Mouse (Mus musculus) liver, embryonic 16.5 days (tissue): ENCODE data around the gene Taco1. TPM values are rescaled to one million over a fixed set of nuclear protein-coding genes. Genes with fewer than 3 reads are reported as not detected.

Experiments
- ATAC-seq: fragments of 200-750 bp; cut with Nextera tagmentation; 2 replicates; pipeline ENCODE4 v1.8.0; 2017; ENCODE audit warnings: low read depth, mild to moderate bottlenecking, moderate number of reproducible peaks, moderate library complexity
- H3K27ac ChIP-seq: fragments of 300-500 bp; sonication (generic); 2 replicates; pipeline ENCODE4 v1.5.1; 2014; ENCODE audit warnings: mild to moderate bottlenecking, low read length
- H3K27me3 ChIP-seq: fragments of 300-500 bp; sonication (generic); 2 replicates; pipeline ENCODE4 v1.6.1; 2014; ENCODE audit warnings: low read depth, low read length, mixed read lengths; ENCODE audit not compliant: control insufficient read depth, insufficient read depth
- H3K36me3 ChIP-seq: fragments of 300-500 bp; sonication (generic); 2 replicates; pipeline ENCODE4 v1.6.1; 2014; ENCODE audit warnings: mild to moderate bottlenecking; ENCODE audit not compliant: control insufficient read depth, insufficient read depth
- H3K4me1 ChIP-seq: fragments of 300-500 bp; sonication (generic); 2 replicates; pipeline ENCODE4 v1.6.1; 2014; ENCODE audit warnings: low read depth, low read length, mixed read lengths; ENCODE audit not compliant: control insufficient read depth
- H3K4me2 ChIP-seq: fragments of 300-500 bp; sonication (generic); 2 replicates; pipeline ENCODE4 v1.6.1; 2014; ENCODE audit warnings: low read depth, low read length, mixed read lengths
- H3K4me3 ChIP-seq: fragments of 300-500 bp; sonication (generic); 2 replicates; pipeline ENCODE4 v1.5.1; 2014; ENCODE audit warnings: low read depth, mild to moderate bottlenecking, low read length
- H3K9ac ChIP-seq: fragments of 300-500 bp; sonication (generic); 2 replicates; pipeline ENCODE4 v1.6.1; 2014; ENCODE audit warnings: low read depth, low read length
- H3K9me3 ChIP-seq: fragments of 300-500 bp; sonication (generic); replicated peaks from 2 replicates; pipeline ENCODE4 v1.6.1; 2016; ENCODE audit warnings: low read length; ENCODE audit not compliant: control insufficient read depth
- WGBS: fragments of 180-500 bp; shearing (Covaris S2); extraction: QIAGEN DNeasy Blood & Tissue Kit; methylation state at CpG from one replicate; pipeline ENCODE4 v1.1.7; 2014; ENCODE audit not compliant: insufficient replicate concordance; 5-methylcytosine and 5-hydroxymethylcytosine counted together
- polyA plus RNA-seq: library from polyadenylated mRNA; unstranded; fragments of >200 nt; fragmentation: Nextera tagmentation; extraction: Ambion mirVana; gene quantifications from 2 replicates; pipeline ENCODE4 v1.2.1, GENCODE M21; 2015

The Taco1 gene
- polyA plus RNA-seq, 1 experiment from 2014 or later = 5.6 TPM

DNA sequence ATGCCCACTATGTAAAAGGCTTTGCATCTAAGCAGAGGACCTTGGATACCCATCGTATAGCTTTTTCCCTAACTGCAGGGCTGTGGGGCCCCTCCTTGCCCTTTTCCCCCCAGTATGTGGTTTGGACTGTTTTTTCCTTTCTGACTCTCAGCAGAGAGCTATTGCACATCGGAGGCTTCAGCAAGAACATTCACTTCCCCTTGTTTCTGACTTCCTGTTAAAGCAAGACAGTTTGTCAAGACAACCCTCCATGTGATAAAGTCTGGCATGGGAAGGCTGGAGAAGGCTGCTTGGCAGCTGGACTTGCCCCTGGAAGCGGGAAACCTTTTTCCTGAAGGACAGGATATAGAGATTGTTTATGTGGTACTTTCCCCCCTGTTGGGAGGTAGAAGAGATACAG lies 56.9 kb downstream of the Taco1 start:
- H3K4me3 ChIP-seq = no peak overlapping the region
- H3K27ac ChIP-seq = no peak overlapping the region
- H3K9ac ChIP-seq = no peak overlapping the region
- ATAC-seq = peak; percentile 41; the same call in 1 of the 2 replicates
- no peak overlapping the region for H3K4me2 ChIP-seq
- 13% methylated on average over 3 of the region's 3 CpGs for WGBS
- H3K27me3 ChIP-seq = no peaks in the 10 kb centered on the region
- H3K36me3 ChIP-seq = peaks cover 2% of the 10 kb centered on the region; the same call in 1 of the 2 replicates
- H3K4me1 ChIP-seq = no peaks in the 10 kb centered on the region; the same call in 1 of the 2 replicates
- no peaks in the 10 kb centered on the region for H3K9me3 ChIP-seq

Other genes with a start within 250 kb of the Taco1 start
- gene Cyb561, start 112.7 kb upstream of the Taco1 start, polyA plus RNA-seq = 0.79 and 1.1 TPM in 2 replicates
- gene Ace, start 98.1 kb upstream of the Taco1 start, polyA plus RNA-seq = 0.06 and 0.24 TPM in 2 replicates
- gene Ace3, start 71.4 kb upstream of the Taco1 start, polyA plus RNA-seq = not detected in 2 replicates
- 0.05 and 0.08 TPM in 2 replicates for gene Kcnh6, start 57.9 kb upstream of the Taco1 start, polyA plus RNA-seq
- 25.1 and 27.5 TPM in 2 replicates for gene Dcaf7, start 29.2 kb upstream of the Taco1 start, polyA plus RNA-seq
- gene Map3k3, start 18.6 kb downstream of the Taco1 start, polyA plus RNA-seq = 2.4 and 3.6 TPM in 2 replicates
- not detected in 2 replicates for gene Gm10840, start 94.8 kb downstream of the Taco1 start, polyA plus RNA-seq
- 76.8 and 79.6 TPM in 2 replicates for gene Limd2, start 94.8 kb downstream of the Taco1 start, polyA plus RNA-seq
- gene Strada, start 136.1 kb downstream of the Taco1 start, polyA plus RNA-seq = 7.3 and 7.6 TPM in 2 replicates
- gene Ccdc47, start 150.3 kb downstream of the Taco1 start, polyA plus RNA-seq = 42.3 and 44.2 TPM in 2 replicates
- gene Ddx42, start 150.9 kb downstream of the Taco1 start, polyA plus RNA-seq = 22.7 and 24.7 TPM in 2 replicates
- gene Ftsj3, start 190.0 kb downstream of the Taco1 start, polyA plus RNA-seq = 25.2 and 27.0 TPM in 2 replicates
- gene Psmc5, start 190.1 kb downstream of the Taco1 start, polyA plus RNA-seq = 113 and 118 TPM in 2 replicates
- gene Smarcd2, start 206.9 kb downstream of the Taco1 start, polyA plus RNA-seq = 19.4 and 19.5 TPM in 2 replicates
- 0.13 and 0.16 TPM in 2 replicates for gene Tcam1, start 210.6 kb downstream of the Taco1 start, polyA plus RNA-seq
- not detected in 2 replicates for gene Gh, start 235.8 kb downstream of the Taco1 start, polyA plus RNA-seq
- gene Cd79b, start 248.7 kb downstream of the Taco1 start, polyA plus RNA-seq = 11.3 and 12.3 TPM in 2 replicates